Mouse (Mus musculus) embryonic facial prominence, embryonic 10.5 days (tissue): ENCODE measurements at regions not wholly inside any gene's neighbourhood (a gene's known extent, or its start where the extent isn't known, plus 50 kb on each side); places are given as distances from the start of the nearest gene placed in this dataset.

Experiments used
- DNase-seq: peaks from one replicate; pipeline ENCODE4 v3.0.0-alpha.2; 2017; ENCODE audit warnings: low spot score
- H3K27ac ChIP-seq: fragments of 300-500 bp; sonication (generic); replicated peaks from 2 replicates; pipeline ENCODE4 v1.5.1; 2016; ENCODE audit warnings: mild to moderate bottlenecking
- H3K27me3 ChIP-seq: fragments of 300-500 bp; sonication (generic); replicated peaks from 2 replicates; pipeline ENCODE4 v1.6.1; 2016; ENCODE audit warnings: low read depth, mild to moderate bottlenecking; ENCODE audit not compliant: poor library complexity, severe bottlenecking
- H3K36me3 ChIP-seq: fragments of 300-500 bp; sonication (generic); replicated peaks from 2 replicates; pipeline ENCODE4 v1.6.1; 2016; ENCODE audit warnings: mild to moderate bottlenecking, moderate library complexity
- H3K4me1 ChIP-seq: fragments of 300-500 bp; sonication (generic); 2 replicates; pipeline ENCODE4 v1.6.1; 2016
- H3K4me3 ChIP-seq: fragments of 300-500 bp; sonication (generic); 2 replicates; pipeline ENCODE4 v1.5.1; 2016; ENCODE audit warnings: mild to moderate bottlenecking, moderate library complexity
- H3K9me3 ChIP-seq: fragments of 300-500 bp; sonication (generic); 2 replicates; pipeline ENCODE4 v1.6.1; 2016; ENCODE audit warnings: mild to moderate bottlenecking
- WGBS: fragments of 180-500 bp; shearing (Covaris S2); methylation state at CpG from one replicate; pipeline ENCODE4 v1.1.7; 2016; 5-methylcytosine and 5-hydroxymethylcytosine counted together

- Histone ChIP-seq H3K9me3 (no peaks in the 10 kb centered on the region), H3K27me3 (no peaks in the 10 kb centered on the region), H3K4me1 (peaks cover 50% of the 10 kb centered on the region), H3K36me3 (no peaks in the 10 kb centered on the region), H3K27ac (peak overlapping the region; percentile 35), H3K4me3 (no peak overlapping the region)
- no peak for DNase-seq
- 57% methylated on average over 3 of the region's 3 CpGs for WGBS
These were observed 166.2 kb downstream of the Sox4 start for GRCm38 (mm10) chr13:28787331-28787643.

DNA sequence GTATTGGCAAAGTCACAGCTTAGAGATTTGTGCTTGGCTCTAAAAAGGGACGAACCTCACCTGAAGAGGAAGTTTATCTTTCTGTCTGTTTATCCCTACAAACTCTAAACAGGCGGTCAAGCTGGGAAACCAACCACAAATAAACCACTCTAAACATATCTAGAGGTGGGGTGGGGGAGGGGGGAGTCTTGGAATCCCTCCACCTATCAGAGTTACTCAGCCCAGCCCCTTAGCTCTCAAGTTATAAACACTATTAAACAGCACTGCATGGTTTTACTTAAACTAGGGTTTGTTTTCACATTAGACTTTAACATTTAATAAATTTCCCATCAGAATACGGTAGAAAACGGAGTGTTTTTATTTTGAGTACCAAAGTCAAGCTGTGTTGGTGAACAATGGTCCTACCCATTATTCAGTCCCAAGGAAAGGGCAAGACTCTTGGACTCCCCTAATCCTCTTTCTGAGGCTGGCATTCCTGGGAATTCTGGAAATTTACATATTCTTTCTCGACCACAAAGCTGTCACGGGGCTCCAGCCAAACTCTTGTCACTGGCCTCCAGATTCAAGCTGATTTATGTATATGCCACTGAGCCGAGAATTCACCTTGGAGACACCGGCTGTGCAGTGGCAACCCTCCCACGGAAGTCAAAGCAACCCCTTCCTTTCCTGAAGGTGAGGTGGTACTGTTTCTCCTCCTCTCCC, 166.7 kb downstream of the Sox4 start:
- Histone ChIP-seq H3K9me3 (no peaks in the 10 kb centered on the region), H3K4me3 (no peak overlapping the region), H3K4me1 (peaks cover 53% of the 10 kb centered on the region), H3K36me3 (no peaks in the 10 kb centered on the region), H3K27ac (peak overlapping the region; percentile 35), H3K27me3 (no peaks in the 10 kb centered on the region)
- DNase-seq = no peak
- WGBS = 35% methylated on average over 9 of the region's 9 CpGs

DNA sequence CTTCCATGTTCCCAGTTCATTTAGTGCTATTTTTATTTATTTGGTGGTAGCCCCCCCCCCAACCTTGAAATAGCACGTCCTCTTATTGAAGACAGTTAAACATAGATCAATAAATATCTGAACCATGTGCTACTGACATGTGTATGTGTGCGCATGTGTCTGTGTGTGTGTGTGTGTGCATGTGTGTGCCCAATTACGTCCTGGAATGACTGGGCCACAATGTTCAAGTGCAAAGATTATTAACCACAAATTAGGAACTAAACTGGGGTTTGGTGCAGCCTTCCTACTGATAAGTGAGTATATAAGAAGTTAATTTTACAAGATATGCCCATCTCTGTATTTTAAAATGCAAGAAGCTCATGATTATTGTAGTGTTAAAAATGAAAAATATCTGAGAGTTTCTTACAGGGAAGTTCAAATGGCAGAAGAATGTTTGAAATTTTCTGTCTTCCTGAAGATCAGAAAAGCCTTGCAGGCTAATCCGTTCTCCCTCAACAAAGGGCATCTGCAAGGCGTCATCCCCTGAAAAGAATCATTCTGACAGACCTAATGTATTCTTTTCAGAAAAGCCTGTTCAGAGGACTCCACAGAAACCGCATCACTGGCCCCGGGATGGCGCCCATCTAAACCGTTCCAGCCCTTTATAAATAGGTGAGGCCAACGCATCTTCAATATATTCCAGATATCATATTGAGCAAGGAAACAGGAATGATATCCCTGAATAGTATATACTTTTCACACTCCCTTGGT, 170.8 kb downstream of the Sox4 start:
- H3K4me1 ChIP-seq = peaks cover 61% of the 10 kb centered on the region
- peak; percentile 27 for DNase-seq
- WGBS = 44% methylated on average over 10 of the region's 10 CpGs
- no peaks in the 10 kb centered on the region for H3K27me3 ChIP-seq
- H3K9me3 ChIP-seq = no peaks in the 10 kb centered on the region
- no peaks in the 10 kb centered on the region; the same call in 1 of the 2 replicates for H3K36me3 ChIP-seq
- no peak overlapping the region for H3K4me3 ChIP-seq
- peak overlapping the region; percentile 83 for H3K27ac ChIP-seq

DNA sequence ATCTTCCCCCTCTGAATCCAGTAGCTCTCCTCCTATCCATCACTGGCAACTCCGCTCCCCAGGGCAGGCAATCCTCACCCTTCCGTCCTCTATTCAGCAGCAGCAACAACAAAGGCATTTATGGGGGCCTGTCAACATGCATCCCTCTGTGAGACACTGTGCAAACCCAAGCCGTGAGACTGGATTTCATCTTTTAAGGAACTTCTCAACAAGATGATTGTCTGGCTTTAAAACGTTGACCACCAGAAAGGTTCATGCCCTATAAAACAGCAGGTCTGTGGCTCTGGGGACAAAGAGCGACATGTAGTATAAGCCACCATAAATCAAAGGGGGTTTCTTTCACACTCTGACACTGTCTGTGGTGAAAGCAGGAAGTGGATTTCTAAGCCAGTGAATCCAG, 171.4 kb downstream of the Sox4 start:
- WGBS = 20% methylated on average over 5 of the region's 5 CpGs

DNA sequence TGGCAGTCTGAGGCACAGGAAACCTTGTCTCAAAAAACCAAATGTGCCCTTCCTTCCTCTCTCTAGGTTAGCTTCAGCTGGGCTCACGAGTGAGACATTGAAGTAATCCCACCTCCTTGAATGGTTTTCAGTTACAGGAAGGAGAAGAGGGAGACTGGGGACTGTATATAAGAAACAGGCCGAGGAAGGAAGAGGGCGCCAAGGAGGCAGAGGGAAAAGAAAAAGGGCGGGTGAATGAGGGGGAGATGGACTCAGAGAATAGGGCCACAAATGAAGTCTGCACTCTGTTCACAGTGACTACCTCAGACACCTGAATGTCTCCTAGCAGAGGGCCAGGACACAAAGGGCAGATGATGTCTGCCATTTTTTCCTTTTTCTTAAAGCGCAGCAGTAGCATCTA, 171.9 kb downstream of the Sox4 start:
- Histone ChIP-seq H3K9me3 (no peaks in the 10 kb centered on the region), H3K4me3 (peak overlapping the region; percentile 18; the same call in 1 of the 2 replicates), H3K27me3 (no peaks in the 10 kb centered on the region), H3K27ac (peak overlapping the region; percentile 83), H3K36me3 (no peaks in the 10 kb centered on the region; the same call in 1 of the 2 replicates), H3K4me1 (peaks cover 50% of the 10 kb centered on the region)
- peak; percentile 40 for DNase-seq
- WGBS = 12% methylated on average over 5 of the region's 5 CpGs

More for the DNA sequence above, 171.4 kb downstream of the Sox4 start:
- no peak for DNase-seq
- no peaks in the 10 kb centered on the region; the same call in 1 of the 2 replicates for H3K36me3 ChIP-seq
- H3K4me3 ChIP-seq = peak overlapping the region; percentile 18; the same call in 1 of the 2 replicates
- H3K4me1 ChIP-seq = peaks cover 55% of the 10 kb centered on the region
- H3K9me3 ChIP-seq = no peaks in the 10 kb centered on the region
- no peaks in the 10 kb centered on the region for H3K27me3 ChIP-seq
- peak overlapping the region; percentile 83 for H3K27ac ChIP-seq

- no peak for DNase-seq
- no peaks in the 10 kb centered on the region; the same call in 1 of the 2 replicates for H3K36me3 ChIP-seq
- peaks cover 55% of the 10 kb centered on the region for H3K4me1 ChIP-seq
- H3K9me3 ChIP-seq = no peaks in the 10 kb centered on the region
- WGBS = 44% methylated on average over 5 of the region's 5 CpGs
- H3K27ac ChIP-seq = no peak overlapping the region; the same call in 1 of the 2 replicates
- H3K4me3 ChIP-seq = no peak overlapping the region
- H3K27me3 ChIP-seq = no peaks in the 10 kb centered on the region
These were observed 173.1 kb downstream of the Sox4 start for GRCm38 (mm10) chr13:28780462-28780861.

- no peak for DNase-seq
- Histone ChIP-seq H3K4me1 (peaks cover 38% of the 10 kb centered on the region), H3K27me3 (no peaks in the 10 kb centered on the region), H3K27ac (peak overlapping the region; percentile 57; the same call in 1 of the 2 replicates), H3K36me3 (no peaks in the 10 kb centered on the region; the same call in 1 of the 2 replicates), H3K9me3 (no peaks in the 10 kb centered on the region), H3K4me3 (no peak overlapping the region)
- WGBS = 57% methylated on average over 7 of the region's 7 CpGs
These were observed 178.2 kb downstream of the Sox4 start for GRCm38 (mm10) chr13:28775142-28775815.

DNA sequence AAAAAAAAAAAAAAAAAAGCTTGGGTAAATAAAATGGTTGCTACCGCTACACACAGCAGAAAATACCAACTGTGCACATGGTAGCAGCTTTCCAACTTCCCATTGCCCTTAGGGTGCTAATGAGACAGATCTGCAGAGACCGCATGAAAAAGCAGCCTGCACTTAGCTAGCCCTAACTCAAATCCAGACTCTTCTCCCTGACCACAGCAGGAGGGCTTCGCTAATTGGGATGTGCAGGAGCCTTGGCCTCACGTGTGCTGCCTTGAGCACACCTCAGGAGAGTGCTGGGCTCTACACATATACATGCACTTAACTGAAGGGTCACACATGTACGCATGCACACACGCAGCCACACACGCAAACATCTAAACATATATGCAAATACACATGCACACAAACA, 178.9 kb downstream of the Sox4 start:
- DNase-seq = no peak
- Histone ChIP-seq H3K27ac (peak overlapping the region; percentile 57; the same call in 1 of the 2 replicates), H3K4me1 (peaks cover 38% of the 10 kb centered on the region), H3K27me3 (no peaks in the 10 kb centered on the region), H3K9me3 (no peaks in the 10 kb centered on the region), H3K36me3 (no peaks in the 10 kb centered on the region; the same call in 1 of the 2 replicates), H3K4me3 (no peak overlapping the region)
- WGBS = 44% methylated on average over 7 of the region's 7 CpGs

DNA sequence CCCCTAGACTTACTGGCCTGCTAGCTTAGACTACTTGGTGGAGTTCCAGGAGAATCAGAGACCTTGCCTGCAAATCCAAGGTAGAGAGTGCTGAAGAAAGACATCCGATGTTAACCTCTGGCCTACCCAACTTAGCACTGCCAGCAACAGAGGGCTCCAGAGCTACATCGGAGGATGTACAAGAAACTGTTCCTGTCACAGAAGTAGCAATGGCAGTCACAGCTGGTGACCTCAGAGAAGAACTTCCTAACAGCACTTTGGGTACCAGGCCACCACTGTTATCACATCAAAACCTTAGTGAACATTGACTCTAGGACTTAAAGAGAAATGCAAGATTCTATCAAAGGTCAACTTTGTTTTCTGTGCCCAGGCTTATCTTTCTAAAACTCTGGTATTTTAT, 180.0 kb downstream of the Sox4 start:
- Histone ChIP-seq H3K4me3 (no peak overlapping the region), H3K27me3 (no peaks in the 10 kb centered on the region), H3K36me3 (no peaks in the 10 kb centered on the region; the same call in 1 of the 2 replicates), H3K9me3 (no peaks in the 10 kb centered on the region), H3K4me1 (peaks cover 46% of the 10 kb centered on the region), H3K27ac (no peak overlapping the region)
- 94% methylated on average over 2 of the region's 2 CpGs for WGBS
- no peak for DNase-seq

DNA sequence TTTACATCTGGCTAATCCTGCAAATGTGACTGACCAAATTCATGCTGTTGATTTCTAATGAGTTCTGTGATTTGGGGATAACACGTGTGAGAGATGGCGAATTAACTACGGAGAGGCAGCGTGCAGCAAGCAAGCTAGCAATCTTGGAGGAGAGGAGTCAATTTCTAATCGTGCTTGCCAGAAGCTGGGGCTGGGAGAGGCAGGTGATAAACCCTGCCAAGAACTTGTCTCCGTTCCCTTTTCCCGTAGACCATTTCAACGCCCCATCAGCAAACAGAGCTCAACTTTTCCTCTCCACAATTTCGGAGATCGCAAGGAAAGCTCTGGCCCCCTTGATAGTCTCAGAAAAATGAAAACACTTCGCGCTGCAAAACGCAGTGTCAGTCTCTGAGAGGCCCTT, 183.0 kb downstream of the Sox4 start:
- H3K36me3 ChIP-seq = peaks cover 12% of the 10 kb centered on the region
- H3K27ac ChIP-seq = peak overlapping the region; percentile 59
- H3K9me3 ChIP-seq = no peaks in the 10 kb centered on the region
- H3K27me3 ChIP-seq = no peaks in the 10 kb centered on the region
- H3K4me3 ChIP-seq = no peak overlapping the region
- no peak for DNase-seq
- WGBS = 50% methylated on average over 13 of the region's 13 CpGs
- H3K4me1 ChIP-seq = peaks cover 44% of the 10 kb centered on the region

GRCm38 (mm10) chr13:28770018-28770417, 183.5 kb downstream of the Sox4 start:
- peak overlapping the region; percentile 41 for H3K27ac ChIP-seq
- no peaks in the 10 kb centered on the region for H3K27me3 ChIP-seq
- no peak for DNase-seq
- 51% methylated on average over 4 of the region's 4 CpGs for WGBS
- H3K4me1 ChIP-seq = peaks cover 38% of the 10 kb centered on the region
- peaks cover 12% of the 10 kb centered on the region for H3K36me3 ChIP-seq
- H3K4me3 ChIP-seq = no peak overlapping the region
- H3K9me3 ChIP-seq = no peaks in the 10 kb centered on the region

- Histone ChIP-seq H3K4me3 (no peak overlapping the region), H3K36me3 (peaks cover 12% of the 10 kb centered on the region), H3K9me3 (no peaks in the 10 kb centered on the region), H3K4me1 (peaks cover 33% of the 10 kb centered on the region), H3K27ac (peak overlapping the region; percentile 68), H3K27me3 (no peaks in the 10 kb centered on the region)
- 56% methylated on average over 14 of the region's 14 CpGs for WGBS
- DNase-seq = peak; percentile 39
These were observed 184.6 kb downstream of the Sox4 start for GRCm38 (mm10) chr13:28768717-28769426.
